ENCODE assay signal across 8 mouse cellular contexts in genomic region chr5:149375889-149376212, GRCm38 (mm10). TPM values are rescaled to one million over a fixed set of nuclear protein-coding genes. Genes with fewer than 3 reads are reported as not detected.
DNase-seq lines count a peak whose midpoint lies in the region; ATAC-seq lines count a peak whose summit lies in the region.

No protein-coding gene starts in this region.

- H3K9ac ChIP-seq in heart, embryonic 15.5 days = 0 out of 2 replicates have a peak overlapping the region, but pooled peaks have one; percentile 27
- no peak overlapping the region for H3K9ac ChIP-seq in liver, embryonic 12.5 days
- H3K9ac ChIP-seq in stomach, embryonic 14.5 days (replicated peaks; ENCODE audit: low read depth, low read length) = no peak overlapping the region

- peak; percentile 83 for ATAC-seq in CD4-positive, CD25-positive, alpha-beta regulatory T cell, adult 4 months
- ATAC-seq in heart, embryonic 15.5 days (replicated peaks; ENCODE audit: insufficient number of reproducible peaks, insufficient read depth, low FRiP score, low read depth) = peak; percentile 60; the same call in 1 of the 2 replicates
- ATAC-seq in liver, embryonic 12.5 days = peak; percentile 60
- peak; percentile 79 for ATAC-seq in stomach, embryonic 14.5 days (ENCODE audit: insufficient number of reproducible peaks, insufficient read depth, low FRiP score, low read depth)

- H3K4me1 ChIP-seq in forebrain, embryonic 10.5 days = peaks cover 67% of the 10 kb centered on the region
- peaks cover 50% of the 10 kb centered on the region for H3K4me1 ChIP-seq in heart, embryonic 15.5 days (replicated peaks)
- peaks cover 32% of the 10 kb centered on the region for H3K4me1 ChIP-seq in liver, embryonic 12.5 days
- peaks cover 31% of the 10 kb centered on the region for H3K4me1 ChIP-seq in stomach, embryonic 14.5 days (ENCODE audit: control insufficient read depth, insufficient read depth, low read length)

- peak; percentile 42 for DNase-seq in c-Kit-negative CD71-positive TER-119-positive erythroid progenitor cells, embryonic 14.5 days (ENCODE audit: low read depth, low spot score)
- peak; percentile 90 for DNase-seq in forebrain, embryonic 10.5 days (ENCODE audit: extremely low spot score, low spot score)
- DNase-seq in kidney, postnatal 14 days = peak; percentile 87
- peak; percentile 43 to 82 for DNase-seq in natural killer cell, adult 2 months (ENCODE audit: low spot score in 2 of 2)

- H3K4me2 ChIP-seq in heart, embryonic 15.5 days = peak overlapping the region; percentile 52
- 0 out of 2 replicates have a peak overlapping the region, but pooled peaks have one; percentile 8 for H3K4me2 ChIP-seq in liver, embryonic 12.5 days
- no peak overlapping the region for H3K4me2 ChIP-seq in stomach, embryonic 14.5 days (replicated peaks; ENCODE audit: low read depth, low read length)

- no peaks in the 10 kb centered on the region for H3K9me3 ChIP-seq in forebrain, embryonic 10.5 days
- no peaks in the 10 kb centered on the region for H3K9me3 ChIP-seq in heart, embryonic 15.5 days (replicated peaks)
- H3K9me3 ChIP-seq in liver, embryonic 12.5 days (replicated peaks) = no peaks in the 10 kb centered on the region
- H3K9me3 ChIP-seq in stomach, embryonic 14.5 days (ENCODE audit: control insufficient read depth, low read depth, low read length) = no peaks in the 10 kb centered on the region

- H3K4me3 ChIP-seq in forebrain, embryonic 10.5 days = no peak overlapping the region
- H3K4me3 ChIP-seq in heart, embryonic 15.5 days = no peak overlapping the region
- H3K4me3 ChIP-seq in liver, embryonic 12.5 days = no peak overlapping the region
- H3K4me3 ChIP-seq in stomach, embryonic 14.5 days (ENCODE audit: low read depth, low read length) = no peak overlapping the region

- H3K27ac ChIP-seq in forebrain, embryonic 10.5 days = peak overlapping the region; percentile 81
- H3K27ac ChIP-seq in heart, embryonic 15.5 days = peak overlapping the region; percentile 60
- no peak overlapping the region for H3K27ac ChIP-seq in liver, embryonic 12.5 days
- no peak overlapping the region; the same call in 1 of the 2 replicates for H3K27ac ChIP-seq in stomach, embryonic 14.5 days (ENCODE audit: low read length)

- 1% methylated on average over 8 of the region's 8 CpGs for WGBS in forebrain, embryonic 10.5 days
- WGBS in heart, embryonic 15.5 days = 1% methylated on average over 8 of the region's 8 CpGs
- under 1% methylated on average over 8 of the region's 8 CpGs for WGBS in liver, embryonic 12.5 days (ENCODE audit: insufficient replicate concordance)
- WGBS in stomach, embryonic 14.5 days = under 1% methylated on average over 8 of the region's 8 CpGs

- H3K27me3 ChIP-seq in forebrain, embryonic 10.5 days (ENCODE audit: poor library complexity, severe bottlenecking) = peaks cover 13% of the 10 kb centered on the region; the same call in 1 of the 2 replicates
- H3K27me3 ChIP-seq in heart, embryonic 15.5 days = no peaks in the 10 kb centered on the region
- peaks cover 6% of the 10 kb centered on the region; the same call in 1 of the 2 replicates for H3K27me3 ChIP-seq in liver, embryonic 12.5 days (replicated peaks)
- H3K27me3 ChIP-seq in stomach, embryonic 14.5 days (ENCODE audit: control insufficient read depth, insufficient read depth, low read length) = no peaks in the 10 kb centered on the region

- H3K36me3 ChIP-seq in forebrain, embryonic 10.5 days (replicated peaks) = no peaks in the 10 kb centered on the region
- no peaks in the 10 kb centered on the region for H3K36me3 ChIP-seq in heart, embryonic 15.5 days
- H3K36me3 ChIP-seq in liver, embryonic 12.5 days = no peaks in the 10 kb centered on the region
- H3K36me3 ChIP-seq in stomach, embryonic 14.5 days (ENCODE audit: control insufficient read depth, insufficient read depth, low read length) = no peaks in the 10 kb centered on the region

RNA-seq across cellular contexts. Expression of gene Medag, which starts 35.7 kb away (rescaled TPM):
- 1 to 10 TPM; 2.4 to 2.7 TPM for polyA plus RNA-seq in CD4-positive, CD25-positive, alpha-beta regulatory T cell, adult 4 months (2017; shearing (Covaris generic))
- 0.47 and 0.60 TPM in 2 replicates for polyA plus RNA-seq in forebrain, embryonic 10.5 days (2016; fragmentation: Nextera tagmentation; extraction: Ambion mirVana)
- 1.9 and 2.0 TPM in 2 replicates for polyA plus RNA-seq in heart, embryonic 15.5 days (2015; fragmentation: Nextera tagmentation; extraction: Ambion mirVana)
- 0.35 and 0.57 TPM in 2 replicates for polyA plus RNA-seq in liver, embryonic 12.5 days (2016; fragmentation: Nextera tagmentation; extraction: Ambion mirVana)
- 2.2 and 3.6 TPM in 2 replicates for polyA plus RNA-seq in stomach, embryonic 14.5 days (2014; fragmentation: Nextera tagmentation; extraction: Ambion mirVana)

Comparison
In these comparisons a context has a peak if more than half of its experiments do, and no peak if none do; other contexts are left out.
1. H3K27ac ChIP-seq: peak in forebrain, embryonic 10.5 days (single experiment) and heart, embryonic 15.5 days (single experiment); none in liver, embryonic 12.5 days (single experiment) and stomach, embryonic 14.5 days (single experiment).
2. Peak in every context shown above with its lines, with median percentiles within 50 percentile points of each other: ATAC-seq and DNase-seq.